Mouse (Mus musculus) heart, adult 2 months (tissue): ENCODE data around the gene Zfp428. TPM values are rescaled to one million over a fixed set of nuclear protein-coding genes. Genes with fewer than 3 reads are reported as not detected.

Experiments
- DNase-seq, 2 experiments: peaks; one replicate each; pipeline ENCODE4 v3.0.0; 2021
- H3K27ac ChIP-seq: fragments of 200-600 bp; 2 replicates; pipeline ENCODE4 v1.8.1; 2022
- H3K27me3 ChIP-seq: fragments of 200-500 bp; 2 replicates; pipeline ENCODE4 v1.6.1; 2012; ENCODE audit warnings: mild to moderate bottlenecking, low read length, inconsistent platforms, mixed read lengths; ENCODE audit not compliant: control insufficient read depth, insufficient read depth
- H3K36me3 ChIP-seq: fragments of 200-500 bp; 2 replicates; pipeline ENCODE4 v1.6.1; 2012; ENCODE audit warnings: low read length, inconsistent platforms; ENCODE audit not compliant: control insufficient read depth, insufficient read depth
- H3K4me1 ChIP-seq: fragments of 200-500 bp; 2 replicates; pipeline ENCODE4 v1.6.1; 2011; ENCODE audit warnings: low read length; ENCODE audit not compliant: control insufficient read depth, insufficient read depth
- H3K4me3 ChIP-seq: fragments of 200-600 bp; 2 replicates; pipeline ENCODE4 v1.8.1; 2022
- H3K79me2 ChIP-seq: fragments of 200-500 bp; replicated peaks from 2 replicates; pipeline ENCODE4 v1.6.1; 2012; ENCODE audit warnings: mild to moderate bottlenecking, inconsistent platforms, low read length, moderate library complexity, mixed read lengths; ENCODE audit not compliant: control insufficient read depth, insufficient read depth
- H3K9ac ChIP-seq: fragments of 200-500 bp; 2 replicates; pipeline ENCODE4 v1.6.1; 2012; ENCODE audit warnings: low read depth, mild to moderate bottlenecking, control low read depth, inconsistent platforms, low read length, mixed read lengths
- CTCF ChIP-seq: fragments of 200-600 bp; IDR thresholded peaks from 2 replicates; pipeline ENCODE4 v1.8.1; 2022; ENCODE audit warnings: antibody characterized with exemption, mild to moderate bottlenecking, moderate library complexity
- EP300 ChIP-seq: fragments of 200-500 bp; IDR thresholded peaks from 2 replicates; pipeline ENCODE4 v1.6.1; 2011; ENCODE audit warnings: low read depth, low read length, control low read depth; ENCODE audit not compliant: insufficient read depth
- POLR2A ChIP-seq: fragments of 200-500 bp; IDR thresholded peaks from 2 replicates; pipeline ENCODE4 v1.6.1; 2011; ENCODE audit warnings: mild to moderate bottlenecking, low read depth, low read length, control low read depth; ENCODE audit not compliant: insufficient read depth
- WGBS: fragments of 180-500 bp; shearing (Covaris S2); methylation state at CpG from one replicate; pipeline ENCODE4 v1.1.7; 2018; 5-methylcytosine and 5-hydroxymethylcytosine counted together
- intact Hi-C: fragments of 180-260 bp; cut with DNase I; formaldehyde crosslinking; loops from one replicate; pipeline ENCODE4 v1.15.1; 2025
- polyA plus RNA-seq: library from polyadenylated mRNA; depleted of rRNA; stranded (reverse); fragments of >200 nt; gene quantifications from 2 replicates; pipeline ENCODE4 v1.2.3, GENCODE M21; 2012
- total RNA-seq, 2 experiments: library from RNA; stranded (reverse); gene quantifications; 2 replicates each; pipeline ENCODE4 v1.2.3; 2021

Zfp428 gene
- total and polyA plus RNA-seq, 3 experiments = 14.5 to 28.7 (median 14.9) TPM

DNA sequence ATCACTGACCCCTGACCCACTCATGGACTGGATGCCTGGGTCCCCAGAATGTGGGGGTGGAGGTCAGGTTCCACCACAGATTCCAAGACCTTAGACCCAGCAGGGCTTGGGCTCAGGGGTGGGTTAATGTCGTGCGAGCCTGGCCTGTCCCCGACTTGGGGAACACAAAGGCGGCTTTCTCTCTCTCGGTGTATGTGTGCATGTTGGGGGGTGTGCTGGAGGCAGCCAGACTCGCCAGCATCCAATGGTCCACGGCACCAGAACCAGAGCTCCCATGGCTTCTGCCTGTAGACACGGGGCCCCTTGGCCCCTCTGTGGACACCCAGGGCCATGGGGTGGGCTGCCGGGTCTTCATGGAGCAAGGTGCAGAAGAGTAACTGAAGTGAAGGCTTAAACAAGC lies 21.3 kb upstream of the Zfp428 start:
- Histone ChIP-seq H3K27ac (no peak overlapping the region), H3K27me3 (no peaks in the 10 kb centered on the region), H3K4me3 (no peak overlapping the region), H3K4me1 (no peaks in the 10 kb centered on the region), H3K79me2 (peaks cover 2% of the 10 kb centered on the region; the same call in 1 of the 2 replicates), H3K9ac (no peak overlapping the region), H3K36me3 (no peaks in the 10 kb centered on the region)
- intact Hi-C loops = no loop called here
- TF ChIP-seq POLR2A = no peak
- no peak for TF ChIP-seq CTCF
- TF ChIP-seq EP300 = no peak
- WGBS = 79% methylated on average over 9 of the region's 9 CpGs
- DNase-seq = no peak

- WGBS = 57% methylated on average over 9 of the region's 9 CpGs
- DNase-seq = no peak
- H3K4me1 ChIP-seq = no peaks in the 10 kb centered on the region
- no peak for TF ChIP-seq CTCF
- no peak for TF ChIP-seq EP300
- no peak for TF ChIP-seq POLR2A
- H3K27me3 ChIP-seq = no peaks in the 10 kb centered on the region
- H3K79me2 ChIP-seq = peaks cover 2% of the 10 kb centered on the region; the same call in 1 of the 2 replicates
- no peak overlapping the region for H3K4me3 ChIP-seq
- H3K27ac ChIP-seq = no peak overlapping the region
- H3K36me3 ChIP-seq = no peaks in the 10 kb centered on the region
- intact Hi-C loops = no loop called here
- H3K9ac ChIP-seq = no peak overlapping the region
Measured at GRCm38 (mm10) chr7:24486654-24487130, 20.1 kb upstream of the Zfp428 start.

- TF ChIP-seq CTCF (no peak), EP300 (no peak), POLR2A (no peak)
- no peak overlapping the region for H3K4me3 ChIP-seq
- no peak overlapping the region for H3K9ac ChIP-seq
- peaks cover 2% of the 10 kb centered on the region; the same call in 1 of the 2 replicates for H3K79me2 ChIP-seq
- no peak overlapping the region for H3K27ac ChIP-seq
- WGBS = 43% methylated on average over 3 of the region's 3 CpGs
- intact Hi-C loops = no loop called here
- H3K4me1 ChIP-seq = no peaks in the 10 kb centered on the region
- H3K36me3 ChIP-seq = no peaks in the 10 kb centered on the region
- no peak for DNase-seq
- H3K27me3 ChIP-seq = no peaks in the 10 kb centered on the region
Measured at GRCm38 (mm10) chr7:24487403-24487802, 19.4 kb upstream of the Zfp428 start.

DNA sequence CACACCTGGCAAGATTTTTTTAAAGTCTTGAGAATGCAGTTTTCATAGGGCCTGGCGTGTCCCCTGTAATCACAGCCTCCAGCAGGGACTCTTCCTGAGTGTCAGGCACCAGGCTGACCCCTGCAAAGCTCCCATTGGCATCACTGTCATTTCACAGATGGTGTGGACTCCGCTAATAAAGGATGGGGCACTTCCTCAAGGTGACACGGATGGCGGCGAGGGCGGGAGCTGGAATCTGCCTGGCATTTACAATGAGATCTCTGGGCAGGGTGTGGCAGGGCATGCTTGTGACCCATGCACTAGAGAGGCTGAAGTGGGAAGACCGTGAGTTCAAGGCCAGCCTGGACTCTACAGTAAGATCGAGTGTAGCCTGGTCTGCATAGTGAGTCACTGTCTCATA lies 18.5 kb upstream of the Zfp428 start:
- Histone ChIP-seq H3K9ac (no peak overlapping the region), H3K79me2 (peaks cover 2% of the 10 kb centered on the region; the same call in 1 of the 2 replicates), H3K4me1 (no peaks in the 10 kb centered on the region), H3K4me3 (no peak overlapping the region), H3K27ac (no peak overlapping the region), H3K27me3 (no peaks in the 10 kb centered on the region), H3K36me3 (no peaks in the 10 kb centered on the region)
- 81% methylated on average over 8 of the region's 8 CpGs for WGBS
- intact Hi-C loops = no loop called here
- TF ChIP-seq POLR2A (no peak), EP300 (no peak), CTCF (no peak)
- DNase-seq = no peak

DNA sequence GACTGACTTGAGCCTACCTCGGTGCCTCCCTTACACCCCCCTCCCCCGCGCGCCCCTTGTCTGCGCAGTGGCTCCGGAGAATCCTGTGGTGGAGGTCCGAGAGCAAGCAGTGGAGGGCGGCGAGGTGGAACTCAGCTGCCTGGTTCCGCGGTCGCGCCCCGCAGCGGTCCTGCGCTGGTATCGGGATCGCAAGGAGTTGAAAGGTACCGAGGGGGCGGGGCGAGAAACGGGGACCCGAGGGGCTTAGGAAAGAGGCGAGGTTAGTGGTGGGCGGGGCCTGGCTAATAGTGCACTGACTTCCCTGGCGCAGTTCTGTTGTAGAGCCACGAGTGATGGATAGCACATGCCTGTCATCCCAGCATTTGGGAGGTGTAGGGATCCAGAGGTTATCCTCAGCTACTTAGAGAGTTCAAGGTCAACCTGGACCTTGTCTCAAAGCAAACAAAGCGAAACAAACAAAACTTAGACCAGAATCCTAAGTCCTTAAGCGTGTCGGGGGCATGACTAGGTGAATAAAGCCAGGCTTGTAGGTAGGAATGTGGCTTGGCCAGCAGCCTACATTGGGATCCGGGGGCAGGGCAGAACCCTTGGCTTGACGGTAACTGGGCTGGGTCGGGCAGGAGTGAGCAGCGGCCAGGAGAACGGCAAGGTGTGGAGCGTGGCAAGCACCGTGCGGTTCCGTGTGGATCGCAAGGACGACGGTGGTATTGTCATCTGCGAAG lies 6.8 kb upstream of the Zfp428 start:
- no peak for TF ChIP-seq EP300
- TF ChIP-seq CTCF = no peak
- no peak for TF ChIP-seq POLR2A
- Histone ChIP-seq H3K4me3 (no peak overlapping the region), H3K9ac (no peak overlapping the region), H3K4me1 (no peaks in the 10 kb centered on the region), H3K36me3 (no peaks in the 10 kb centered on the region), H3K79me2 (no peaks in the 10 kb centered on the region), H3K27me3 (peaks cover 8% of the 10 kb centered on the region), H3K27ac (no peak overlapping the region)
- intact Hi-C loops = no loop called here
- DNase-seq = no peak
- 11% methylated on average over 43 of the region's 43 CpGs for WGBS

- H3K79me2 ChIP-seq = no peaks in the 10 kb centered on the region
- WGBS = 26% methylated on average over 7 of the region's 7 CpGs
- DNase-seq = no peak
- no peaks in the 10 kb centered on the region for H3K4me1 ChIP-seq
- H3K27me3 ChIP-seq = peaks cover 8% of the 10 kb centered on the region
- no peak overlapping the region for H3K9ac ChIP-seq
- no peak for TF ChIP-seq POLR2A
- peak; percentile 59 for TF ChIP-seq CTCF
- no peak overlapping the region for H3K27ac ChIP-seq
- intact Hi-C loops = no loop called here
- no peak overlapping the region for H3K4me3 ChIP-seq
- no peaks in the 10 kb centered on the region for H3K36me3 ChIP-seq
Measured at GRCm38 (mm10) chr7:24500929-24501328, 5.9 kb upstream of the Zfp428 start.
